Mouse (Mus musculus) kidney, adult 2 months (tissue): Measurements from ENCODE around the gene Ccdc88b. TPM values are rescaled to one million over a fixed set of nuclear protein-coding genes. Genes with fewer than 3 reads are reported as not detected.

Experiments
- DNase-seq: peaks from one replicate; pipeline ENCODE4 v3.0.0; 2021
- H3K27ac ChIP-seq: fragments of 200-500 bp; 2 replicates; pipeline ENCODE4 v1.5.1; 2012; ENCODE audit warnings: low read depth, low read length, control low read depth, inconsistent platforms; ENCODE audit not compliant: insufficient read depth
- H3K27me3 ChIP-seq: fragments of 200-500 bp; replicated peaks from 2 replicates; pipeline ENCODE4 v1.6.1; 2012; ENCODE audit warnings: mild to moderate bottlenecking, moderate library complexity, low read length, inconsistent platforms; ENCODE audit not compliant: control insufficient read depth, insufficient read depth
- H3K36me3 ChIP-seq: fragments of 200-500 bp; 2 replicates; pipeline ENCODE4 v1.6.1; 2012; ENCODE audit warnings: mild to moderate bottlenecking, moderate library complexity, low read length, inconsistent platforms; ENCODE audit not compliant: control insufficient read depth, insufficient read depth
- H3K4me1 ChIP-seq: fragments of 200-500 bp; 2 replicates; pipeline ENCODE4 v1.6.1; 2011; ENCODE audit warnings: low read length; ENCODE audit not compliant: control insufficient read depth, insufficient read depth
- H3K4me3 ChIP-seq: fragments of 200-500 bp; 2 replicates; pipeline ENCODE4 v1.5.1; 2011; ENCODE audit warnings: mild to moderate bottlenecking, low read depth, low read length, control low read depth; ENCODE audit not compliant: insufficient read depth
- CTCF ChIP-seq: fragments of 200-500 bp; conservative IDR thresholded peaks from 2 replicates; pipeline ENCODE4 v1.5.1; 2011; ENCODE audit warnings: low read depth, mild to moderate bottlenecking, control low read depth, low read length, moderate library complexity, mixed read lengths; ENCODE audit not compliant: insufficient read depth, insufficient read length
- POLR2A ChIP-seq: fragments of 200-500 bp; IDR thresholded peaks from one replicate; pipeline ENCODE4 v1.6.1; 2011; ENCODE audit warnings: low read depth, low read length, control low read depth
- WGBS: fragments of 180-500 bp; shearing (Covaris S2); methylation state at CpG from one replicate; pipeline ENCODE4 v1.1.7; 2018; 5-methylcytosine and 5-hydroxymethylcytosine counted together
- polyA plus RNA-seq: library from polyadenylated mRNA; depleted of rRNA; stranded (reverse); fragments of >200 nt; gene quantifications from 2 replicates; pipeline ENCODE4 v1.2.3, GENCODE M21; 2012; rRNA removed

The Ccdc88b gene
- polyA plus RNA-seq, 1 experiment = 2.1 TPM

GRCm38 (mm10) chr19:6820538-6821195, 37.3 kb downstream of the Ccdc88b start:
- no peak for DNase-seq
- H3K4me3 ChIP-seq = no peak overlapping the region
- WGBS = 87% methylated on average over 13 of the region's 13 CpGs
- H3K27me3 ChIP-seq = no peaks in the 10 kb centered on the region
- no peak for TF ChIP-seq CTCF
- no peak for TF ChIP-seq POLR2A
- no peaks in the 10 kb centered on the region for H3K4me1 ChIP-seq
- no peaks in the 10 kb centered on the region for H3K36me3 ChIP-seq
- H3K27ac ChIP-seq = no peak overlapping the region

GRCm38 (mm10) chr19:6819143-6819827, 38.7 kb downstream of the Ccdc88b start:
- TF ChIP-seq CTCF (no peak), POLR2A (no peak)

GRCm38 (mm10) chr19:6814958-6815357, 43.1 kb downstream of the Ccdc88b start:
- H3K36me3 ChIP-seq = no peaks in the 10 kb centered on the region
- H3K27me3 ChIP-seq = no peaks in the 10 kb centered on the region
- no peaks in the 10 kb centered on the region for H3K4me1 ChIP-seq
- H3K4me3 ChIP-seq = no peak overlapping the region
- 85% methylated on average over 3 of the region's 3 CpGs for WGBS
- DNase-seq = no peak
- TF ChIP-seq CTCF = no peak
- TF ChIP-seq POLR2A = no peak
- no peak overlapping the region for H3K27ac ChIP-seq

More at GRCm38 (mm10) chr19:6819143-6819827, 38.7 kb downstream of the Ccdc88b start:
- Histone ChIP-seq H3K27ac (no peak overlapping the region), H3K4me3 (no peak overlapping the region), H3K36me3 (no peaks in the 10 kb centered on the region), H3K4me1 (no peaks in the 10 kb centered on the region), H3K27me3 (no peaks in the 10 kb centered on the region)
- no peak for DNase-seq
- 40% methylated on average over 10 of the region's 10 CpGs for WGBS

GRCm38 (mm10) chr19:6814366-6814765, 43.6 kb downstream of the Ccdc88b start:
- Histone ChIP-seq H3K4me3 (no peak overlapping the region), H3K36me3 (no peaks in the 10 kb centered on the region), H3K27me3 (no peaks in the 10 kb centered on the region), H3K4me1 (no peaks in the 10 kb centered on the region), H3K27ac (no peak overlapping the region)
- 33% methylated on average over 4 of the region's 4 CpGs for WGBS
- no peak for TF ChIP-seq CTCF
- TF ChIP-seq POLR2A = no peak
- no peak for DNase-seq

Other genes with a start within 250 kb of the Ccdc88b start
- 19.9 and 22.8 TPM in 2 replicates for gene Rps6ka4, start 17.6 kb downstream of the Ccdc88b start, polyA plus RNA-seq
- gene Trmt112, start 51.5 kb upstream of the Ccdc88b start, polyA plus RNA-seq = 133 and 146 TPM in 2 replicates
- 1,575 and 2,285 TPM in 2 replicates for gene Prdx5, start 51.9 kb upstream of the Ccdc88b start, polyA plus RNA-seq
- gene Esrra, start 63.6 kb upstream of the Ccdc88b start, polyA plus RNA-seq = 134 and 155 TPM in 2 replicates
- 0.44 and 0.99 TPM in 2 replicates for gene Catsperz, start 67.2 kb upstream of the Ccdc88b start, polyA plus RNA-seq
- 0.07 and 0.08 TPM in 2 replicates for gene Kcnk4, start 76.3 kb upstream of the Ccdc88b start, polyA plus RNA-seq
- gene Bad, start 83.7 kb upstream of the Ccdc88b start, polyA plus RNA-seq = 75.4 and 83.1 TPM in 2 replicates
- 78.4 and 91.7 TPM in 2 replicates for gene Gpr137, start 84.3 kb upstream of the Ccdc88b start, polyA plus RNA-seq
- gene Ppp1r14b, start 116.8 kb upstream of the Ccdc88b start, polyA plus RNA-seq = 48.7 and 55.3 TPM in 2 replicates
- gene Plcb3, start 118.3 kb upstream of the Ccdc88b start, polyA plus RNA-seq = 40.2 and 53.7 TPM in 2 replicates
- gene Fkbp2, start 122.3 kb upstream of the Ccdc88b start, polyA plus RNA-seq = 96.3 and 136 TPM in 2 replicates
- gene Vegfb, start 129.4 kb upstream of the Ccdc88b start, polyA plus RNA-seq = 82.9 and 83.0 TPM in 2 replicates
- 48.8 and 50.1 TPM in 2 replicates for gene Dnajc4, start 134.4 kb upstream of the Ccdc88b start, polyA plus RNA-seq
- gene Nudt22, start 137.9 kb upstream of the Ccdc88b start, polyA plus RNA-seq = 58.3 and 63.4 TPM in 2 replicates
- 19.3 and 22.5 TPM in 2 replicates for gene Trpt1, start 137.9 kb upstream of the Ccdc88b start, polyA plus RNA-seq
- 5.2 and 9.2 TPM in 2 replicates for gene Fermt3, start 161.3 kb upstream of the Ccdc88b start, polyA plus RNA-seq
- gene Stip1, start 181.8 kb upstream of the Ccdc88b start, polyA plus RNA-seq = 40.6 and 51.4 TPM in 2 replicates
- gene Macrod1, start 198.6 kb upstream of the Ccdc88b start, polyA plus RNA-seq = 61.7 and 67.2 TPM in 2 replicates
- gene Flrt1, start 247.5 kb upstream of the Ccdc88b start, polyA plus RNA-seq = 23.1 and 25.1 TPM in 2 replicates